Mouse (Mus musculus): ENCODE measurements around the gene Iqcf6.
"Not testable (repeated sequence)": the region's sequence is repeated elsewhere in the genome, so short reads cannot be mapped to it uniquely, and the experiment has no call there.

Gene Iqcf6

GRCm38 (mm10) chr9:106626282-106626681 is at the start of gene Iqcf6:
Iqcf6 (plus strand) TSS chr9:106626582.
- no peak for DNase-seq

- no peak for DNase-seq
These were observed 46.4 kb upstream of the Iqcf6 start for GRCm38 (mm10) chr9:106580016-106580415.

- DNase-seq: no peak
These were observed 43.8 kb upstream of the Iqcf6 start for GRCm38 (mm10) chr9:106582552-106582951.

GRCm38 (mm10) chr9:106592158-106592557 is 34.2 kb upstream of the Iqcf6 start:
- DNase-seq: no peak

GRCm38 (mm10) chr9:106595402-106595801 is 31.0 kb upstream of the Iqcf6 start:
- DNase-seq: not testable (repeated sequence)

- no peak for DNase-seq
These were observed 30.5 kb upstream of the Iqcf6 start for GRCm38 (mm10) chr9:106595836-106596235.

GRCm38 (mm10) chr9:106598466-106598865 is 27.9 kb upstream of the Iqcf6 start:
- peak; percentile 18 to 21 for DNase-seq

GRCm38 (mm10) chr9:106600546-106600945 is 25.8 kb upstream of the Iqcf6 start:
- peak; percentile 65 to 70 for DNase-seq

- no peak for DNase-seq
These were observed 15.7 kb upstream of the Iqcf6 start for GRCm38 (mm10) chr9:106610727-106611126.

GRCm38 (mm10) chr9:106613951-106614350 is 12.4 kb upstream of the Iqcf6 start:
- no peak for DNase-seq

- no peak for DNase-seq
These were observed 11.8 kb upstream of the Iqcf6 start for GRCm38 (mm10) chr9:106614616-106615015.

- DNase-seq: no peak
These were observed 10.1 kb upstream of the Iqcf6 start for GRCm38 (mm10) chr9:106616306-106616705.

- DNase-seq: no peak
These were observed 8.9 kb upstream of the Iqcf6 start for GRCm38 (mm10) chr9:106617496-106617895.

GRCm38 (mm10) chr9:106627796-106628195 is 1.4 kb downstream of the Iqcf6 start:
- peak in 1 of 2 experiments; percentile 10 for DNase-seq

GRCm38 (mm10) chr9:106632185-106632584 is 5.8 kb downstream of the Iqcf6 start:
- DNase-seq: no peak

- DNase-seq: no peak
These were observed 11.8 kb downstream of the Iqcf6 start for GRCm38 (mm10) chr9:106638154-106638553.

GRCm38 (mm10) chr9:106641346-106641745 is 15.0 kb downstream of the Iqcf6 start:
- no peak for DNase-seq

- peak; percentile 89 to 92 for DNase-seq
These were observed 16.7 kb downstream of the Iqcf6 start for GRCm38 (mm10) chr9:106643128-106643527.

- DNase-seq: peak; percentile 46
These were observed 17.4 kb downstream of the Iqcf6 start for GRCm38 (mm10) chr9:106643787-106644186.

- no peak for DNase-seq
These were observed 19.4 kb downstream of the Iqcf6 start for GRCm38 (mm10) chr9:106645684-106646271.

- no peak for DNase-seq
These were observed 20.8 kb downstream of the Iqcf6 start for GRCm38 (mm10) chr9:106647226-106647625.

- peak in 1 of 2 experiments; percentile 10 for DNase-seq
These were observed 26.3 kb downstream of the Iqcf6 start for GRCm38 (mm10) chr9:106652720-106653119.

- peak; percentile 91 to 92 for DNase-seq
These were observed 29.7 kb downstream of the Iqcf6 start, which contains the start of gene Grm2 for GRCm38 (mm10) chr9:106655884-106656720. Grm2 (minus strand) TSS chr9:106656082.

- DNase-seq: no peak
These were observed 30.4 kb downstream of the Iqcf6 start for GRCm38 (mm10) chr9:106656820-106657219.

Measured in kidney, postnatal 4 days (tissue).